Mouse (Mus musculus): ENCODE results near the gene Phactr2.
"Not testable (repeated sequence)": the region's sequence is repeated elsewhere in the genome, so short reads cannot be mapped to it uniquely, and the experiment has no call there.

The Phactr2 gene

GRCm38 (mm10) chr10:13473833-13474567, at the start of gene Phactr2:
TSS of gene Phactr2 (minus strand) at chr10:13474412.
- peak; percentile 37 to 78 for DNase-seq (ENCODE audit: low spot score in 2 of 2)

GRCm38 (mm10) chr10:13521857-13522256, 47.6 kb upstream of the Phactr2 start:
- DNase-seq (ENCODE audit: low spot score in 2 of 2) = no peak

GRCm38 (mm10) chr10:13502371-13502770, 28.2 kb upstream of the Phactr2 start:
- DNase-seq (ENCODE audit: low spot score in 2 of 2) = peak in 1 of 2 experiments; percentile 34

GRCm38 (mm10) chr10:13501533-13501932, 27.3 kb upstream of the Phactr2 start:
- not testable (repeated sequence) for DNase-seq (ENCODE audit: low spot score in 2 of 2)

GRCm38 (mm10) chr10:13500938-13501496, 26.8 kb upstream of the Phactr2 start:
- peak; percentile 82 to 89 for DNase-seq (ENCODE audit: low spot score in 2 of 2)

- peak in 1 of 2 experiments; percentile 68 for DNase-seq (ENCODE audit: low spot score in 2 of 2)
These were observed 26.3 kb upstream of the Phactr2 start for GRCm38 (mm10) chr10:13500473-13500872.

GRCm38 (mm10) chr10:13499331-13499730, 25.1 kb upstream of the Phactr2 start, which contains the start of gene Fuca2:
TSS of gene Fuca2 (plus strand) at chr10:13499540.
- no peak for DNase-seq (ENCODE audit: low spot score in 2 of 2)

- DNase-seq (ENCODE audit: low spot score in 2 of 2) = no peak
These were observed 22.1 kb upstream of the Phactr2 start for GRCm38 (mm10) chr10:13496315-13496714.

- DNase-seq (ENCODE audit: low spot score in 2 of 2) = no peak
These were observed 19.9 kb upstream of the Phactr2 start for GRCm38 (mm10) chr10:13493978-13494686.

- DNase-seq (ENCODE audit: low spot score in 2 of 2) = no peak
These were observed 15.5 kb upstream of the Phactr2 start for GRCm38 (mm10) chr10:13489671-13490070.

GRCm38 (mm10) chr10:13485958-13486357, 11.7 kb upstream of the Phactr2 start:
- DNase-seq (ENCODE audit: low spot score in 2 of 2) = no peak

GRCm38 (mm10) chr10:13479341-13479740, 5.1 kb upstream of the Phactr2 start:
- no peak for DNase-seq (ENCODE audit: low spot score in 2 of 2)

- no peak for DNase-seq (ENCODE audit: low spot score in 2 of 2)
These were observed 909 bp upstream of the Phactr2 start for GRCm38 (mm10) chr10:13475121-13475520.

- DNase-seq (ENCODE audit: low spot score in 2 of 2) = no peak
These were observed 350 bp upstream of the Phactr2 start for GRCm38 (mm10) chr10:13474568-13474955.

- peak in 1 of 2 experiments; percentile 10 for DNase-seq (ENCODE audit: low spot score in 2 of 2)
These were observed 852 bp downstream of the Phactr2 start for GRCm38 (mm10) chr10:13473287-13473832.

GRCm38 (mm10) chr10:13470236-13470635, 4.0 kb downstream of the Phactr2 start:
- DNase-seq (ENCODE audit: low spot score in 2 of 2) = peak; percentile 18 to 63

GRCm38 (mm10) chr10:13468025-13468529, 6.1 kb downstream of the Phactr2 start:
- not testable (repeated sequence) for DNase-seq (ENCODE audit: low spot score in 2 of 2)

GRCm38 (mm10) chr10:13466925-13467324, 7.3 kb downstream of the Phactr2 start:
- DNase-seq (ENCODE audit: low spot score in 2 of 2) = no peak

GRCm38 (mm10) chr10:13464295-13464694, 9.9 kb downstream of the Phactr2 start:
- not testable (repeated sequence) for DNase-seq (ENCODE audit: low spot score in 2 of 2)

GRCm38 (mm10) chr10:13453200-13453990, 20.8 kb downstream of the Phactr2 start:
- peak in 1 of 2 experiments; percentile 52 for DNase-seq (ENCODE audit: low spot score in 2 of 2)

GRCm38 (mm10) chr10:13451640-13452039, 22.6 kb downstream of the Phactr2 start:
- DNase-seq (ENCODE audit: low spot score in 2 of 2) = peak in 1 of 2 experiments; percentile 37

Measured in spleen, postnatal 4 days (tissue).